Mouse (Mus musculus) CH12.LX (cell line): ENCODE results near the gene Teddm1b. TPM values are rescaled to one million over a fixed set of nuclear protein-coding genes. Genes with fewer than 3 reads are reported as not detected.

Experiments
- DNase-seq: peaks from one replicate; pipeline ENCODE4 v3.0.0-alpha.2; 2013; ENCODE audit errors: extremely low read depth
- H3K27ac ChIP-seq: 2 replicates; pipeline ENCODE4 v1.5.1; 2012; ENCODE audit warnings: low read depth, mild to moderate bottlenecking, control low read depth, moderate library complexity; ENCODE audit not compliant: insufficient read depth
- H3K27me3 ChIP-seq: replicated peaks from 2 replicates; pipeline ENCODE3; 2012; ENCODE audit warnings: inconsistent platforms
- H3K36me3 ChIP-seq, 2 experiments: replicated peaks in 1 of 2; 2 replicates each; pipeline versions ENCODE3 to v1.6.1; 2012; ENCODE audit warnings: inconsistent platforms in 1 of 2, low read length in 1 of 2, mild to moderate bottlenecking in 1 of 2, mixed read lengths in 1 of 2, moderate library complexity in 1 of 2; ENCODE audit not compliant: control insufficient read depth in 1 of 2, insufficient read depth in 1 of 2
- H3K4me1 ChIP-seq, 2 experiments: 2 replicates each; pipeline ENCODE4 v1.6.1; 2012; ENCODE audit warnings: inconsistent platforms in 1 of 2, moderate library complexity in 1 of 2; ENCODE audit not compliant: insufficient read depth in 2 of 2, control insufficient read depth in 1 of 2
- H3K4me2 ChIP-seq: 2 replicates; pipeline ENCODE4 v1.6.1; 2012; ENCODE audit warnings: low read depth, mild to moderate bottlenecking, control low read depth; ENCODE audit not compliant: poor library complexity, insufficient read depth, severe bottlenecking
- H3K4me3 ChIP-seq, 3 experiments: fragments of 150-350 bp in 1 of 3; sonication (generic) in 1 of 3; replicated peaks in 1 of 3; 2 replicates each; pipeline versions ENCODE3 to v1.5.1; 2011 to 2012; ENCODE audit warnings: low read depth in 2 of 3, low read length in 2 of 3, mild to moderate bottlenecking in 2 of 3, moderate library complexity in 2 of 3, control low read depth in 1 of 3, improper control_type of control experiment in 1 of 3, inconsistent platforms in 1 of 3, mixed read lengths in 1 of 3; ENCODE audit not compliant: poor library complexity in 1 of 3
- H3K79me2 ChIP-seq: replicated peaks from 2 replicates; pipeline ENCODE4 v1.6.1; 2012; ENCODE audit warnings: mild to moderate bottlenecking, moderate library complexity; ENCODE audit not compliant: control insufficient read depth, poor library complexity, insufficient read depth, severe bottlenecking; ENCODE audit errors: extremely low read depth
- H3K9ac ChIP-seq: 2 replicates; pipeline ENCODE4 v1.6.1; 2012; ENCODE audit warnings: low read depth, mild to moderate bottlenecking, control low read depth, moderate library complexity; ENCODE audit not compliant: insufficient read depth
- H3K9me3 ChIP-seq: replicated peaks from 2 replicates; pipeline ENCODE3; 2012; ENCODE audit warnings: low read length, inconsistent platforms, mixed read lengths
- CHD1 ChIP-seq: IDR thresholded peaks from 2 replicates; pipeline ENCODE4 v1.6.1; 2012; ENCODE audit warnings: low read depth, low read length, improper control_type of control experiment, inconsistent platforms
- CHD2 ChIP-seq: IDR thresholded peaks from 2 replicates; pipeline ENCODE4 v1.6.1; 2011; ENCODE audit warnings: low read length, improper control_type of control experiment
- E2F4 ChIP-seq: IDR thresholded peaks from 2 replicates; pipeline ENCODE4 v1.6.1; 2011; ENCODE audit warnings: low read depth, low read length, improper control_type of control experiment; ENCODE audit not compliant: insufficient replicate concordance
- EP300 ChIP-seq: IDR thresholded peaks from 2 replicates; pipeline ENCODE4 v1.6.1; 2011; ENCODE audit warnings: low read length, improper control_type of control experiment
- ETS1 ChIP-seq: conservative IDR thresholded peaks from 2 replicates; pipeline ENCODE4 v1.6.1; 2012; ENCODE audit warnings: low read depth, mild to moderate bottlenecking, inconsistent platforms, low read length, improper control_type of control experiment, moderate library complexity
- GABPA ChIP-seq: IDR thresholded peaks from 2 replicates; pipeline ENCODE4 v1.6.1; 2012; ENCODE audit warnings: low read depth, low read length, improper control_type of control experiment, inconsistent platforms; ENCODE audit not compliant: insufficient replicate concordance
- HCFC1 ChIP-seq: IDR thresholded peaks from 2 replicates; pipeline ENCODE4 v1.6.1; 2012; ENCODE audit warnings: low read depth, mild to moderate bottlenecking, inconsistent platforms, low read length, improper control_type of control experiment
- IRF4 ChIP-seq: IDR thresholded peaks from 2 replicates; pipeline ENCODE4 v1.6.1; 2014; ENCODE audit warnings: low read depth, mild to moderate bottlenecking, inconsistent platforms, low read length, improper control_type of control experiment
- KAT2A ChIP-seq: IDR thresholded peaks from 2 replicates; pipeline ENCODE4 v1.6.1; 2012; ENCODE audit warnings: low read length, improper control_type of control experiment, inconsistent platforms; ENCODE audit not compliant: insufficient replicate concordance
- MAFK ChIP-seq: IDR thresholded peaks from 2 replicates; pipeline ENCODE4 v1.6.1; 2011; ENCODE audit warnings: low read length, improper control_type of control experiment; ENCODE audit not compliant: insufficient replicate concordance
- MAX ChIP-seq: IDR thresholded peaks from 2 replicates; pipeline ENCODE4 v1.6.1; 2011; ENCODE audit warnings: low read length, improper control_type of control experiment
- NELFE ChIP-seq: IDR thresholded peaks from 2 replicates; pipeline ENCODE4 v1.6.1; 2011; ENCODE audit warnings: low read depth, low read length, improper control_type of control experiment
- PAX5 ChIP-seq: IDR thresholded peaks from 2 replicates; pipeline ENCODE4 v1.6.1; 2012; ENCODE audit warnings: low read length, inconsistent platforms, mixed read lengths
- POLR2A ChIP-seq: IDR thresholded peaks from 2 replicates; pipeline ENCODE4 v1.6.1; 2011; ENCODE audit warnings: low read depth, mild to moderate bottlenecking, improper control_type of control experiment, low read length
- TCF12 ChIP-seq: IDR thresholded peaks from 2 replicates; pipeline ENCODE4 v1.6.1; 2014; ENCODE audit warnings: low read depth, mild to moderate bottlenecking, inconsistent platforms, low read length, improper control_type of control experiment
- USF1 ChIP-seq: IDR thresholded peaks from 2 replicates; pipeline ENCODE4 v1.6.1; 2014; ENCODE audit warnings: low read depth, mild to moderate bottlenecking, inconsistent platforms, low read length, improper control_type of control experiment
- ZKSCAN1 ChIP-seq: IDR thresholded peaks from 2 replicates; pipeline ENCODE4 v1.6.1; 2012; ENCODE audit warnings: low read depth, inconsistent platforms, low read length, improper control_type of control experiment, borderline replicate concordance
- ZNF384 ChIP-seq: IDR thresholded peaks from 2 replicates; pipeline ENCODE4 v1.6.1; 2012; ENCODE audit warnings: low read depth, low read length, improper control_type of control experiment, inconsistent platforms
- dilution Hi-C: fragments of 300-500 bp; cut with MboI; formaldehyde crosslinking; loops from 2 replicates; pipeline ENCODE4 v1.14.3; 2020; ENCODE audit warnings: low sequenced_read_pairs; ENCODE audit not compliant: extremely low pct_unique_long_range_greater_than_20kb, extremely low pct_ligation_motif_present
- in situ Hi-C: fragments of 300-500 bp; cut with MboI; formaldehyde crosslinking; loops from 3 replicates; pipeline ENCODE4 v1.14.3; 2019; ENCODE audit warnings: low sequenced_read_pairs, low pct_ligation_motif_present, low pct_unique_long_range_greater_than_20kb, mixed read lengths
- polyA plus RNA-seq: library from polyadenylated mRNA; unstranded; fragments of >175 nt; gene quantifications from 2 replicates; pipeline ENCODE4 v1.2.1, GENCODE M21; 2012; ENCODE audit warnings: low read depth; ENCODE audit not compliant: insufficient read length
- total RNA-seq, 2 experiments: library from RNA; depleted of rRNA; stranded (reverse); fragments of 300-350 nt in 1 of 2; fragments of >200 nt in 1 of 2; gene quantifications; 2 replicates each; pipeline ENCODE4 v1.2.3; 2012 to 2014

Teddm1b gene
- total and polyA plus RNA-seq, 3 experiments: 0.10 TPM; not detected in 2

DNA sequence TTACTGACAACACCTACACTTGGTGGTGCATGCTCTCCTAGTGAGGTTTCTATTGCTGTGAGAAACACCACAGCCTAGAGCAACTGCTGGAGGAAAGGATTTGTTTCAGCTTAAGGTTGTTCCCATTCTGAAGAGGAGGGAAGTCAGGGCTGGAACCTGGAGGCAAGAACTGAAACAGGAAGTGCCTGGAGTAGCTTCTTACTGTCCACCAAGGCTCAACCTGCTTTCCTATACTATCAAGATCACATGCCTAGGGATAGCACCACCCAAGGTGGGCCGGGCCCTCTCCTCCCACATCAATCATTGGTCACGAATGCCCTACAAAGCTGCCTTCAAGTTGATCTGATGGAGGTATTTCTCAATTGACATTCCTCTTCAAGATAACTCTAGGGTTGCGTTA is 47.5 kb downstream of the Teddm1b start:
- DNase-seq: no peak

DNA sequence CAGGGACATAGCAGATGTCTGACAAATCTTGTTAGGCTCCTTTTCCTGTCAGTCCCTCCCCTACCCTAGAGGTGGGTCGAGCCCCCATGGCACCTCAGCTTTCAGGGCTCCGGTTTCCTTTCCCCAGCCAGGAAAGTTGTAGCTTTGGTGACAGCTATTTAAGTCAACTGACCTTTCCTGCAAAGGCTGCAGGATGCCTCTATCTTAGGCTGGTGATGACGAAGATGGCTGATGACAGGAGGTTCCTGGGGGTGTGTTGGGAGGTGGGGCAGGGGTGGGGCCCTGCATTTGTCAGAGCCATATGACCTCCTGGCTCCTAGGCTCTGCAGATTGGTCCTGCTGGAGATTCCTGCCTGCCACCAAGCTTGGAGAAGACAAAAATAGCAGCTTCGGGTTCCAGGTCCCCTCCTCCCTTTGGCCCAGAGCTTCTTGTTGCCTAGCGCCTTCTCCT is 48.5 kb downstream of the Teddm1b start:
- Histone ChIP-seq H3K4me3 (no peak overlapping the region), H3K27ac (no peak overlapping the region)

More for the DNA sequence above, 47.5 kb downstream of the Teddm1b start:
- Histone ChIP-seq H3K4me3 (no peak overlapping the region), H3K27me3 (no peaks in the 10 kb centered on the region), H3K27ac (no peak overlapping the region), H3K36me3 (no peaks in the 10 kb centered on the region), H3K4me2 (no peak overlapping the region), H3K9ac (no peak overlapping the region), H3K9me3 (no peaks in the 10 kb centered on the region), H3K4me1 (peaks cover 0 to 6% of the 10 kb centered on the region in 2 experiments; a peak in 1 of 4 replicates), H3K79me2 (no peaks in the 10 kb centered on the region)
- in situ Hi-C loops: no loop called here
- dilution Hi-C loops: no loop called here
- no peak for TF ChIP-seq KAT2A
- no peak for TF ChIP-seq IRF4
- no peak for TF ChIP-seq POLR2A
- TF ChIP-seq TCF12: no peak
- no peak for TF ChIP-seq MAFK
- no peak for TF ChIP-seq NELFE
- no peak for TF ChIP-seq ETS1
- TF ChIP-seq ZKSCAN1: no peak
- no peak for TF ChIP-seq CHD1
- TF ChIP-seq GABPA: no peak
- no peak for TF ChIP-seq ZNF384
- no peak for TF ChIP-seq MAX
- no peak for TF ChIP-seq HCFC1
- TF ChIP-seq USF1: no peak

More for the DNA sequence above, 48.5 kb downstream of the Teddm1b start:
- DNase-seq: no peak
- Histone ChIP-seq H3K9me3 (no peaks in the 10 kb centered on the region), H3K4me2 (no peak overlapping the region), H3K9ac (no peak overlapping the region), H3K79me2 (no peaks in the 10 kb centered on the region), H3K27me3 (no peaks in the 10 kb centered on the region), H3K36me3 (no peaks in the 10 kb centered on the region), H3K4me1 (peaks cover 0 to 6% of the 10 kb centered on the region in 2 experiments; a peak in 1 of 4 replicates)
- in situ Hi-C loops: no loop called here
- TF ChIP-seq EP300: no peak
- no peak for TF ChIP-seq PAX5
- no peak for TF ChIP-seq CHD2
- no peak for TF ChIP-seq E2F4
- dilution Hi-C loops: no loop called here
